Mouse (Mus musculus): Measurements from ENCODE around the gene Slc27a4. TPM values are rescaled to one million over a fixed set of nuclear protein-coding genes. Genes with fewer than 3 reads are reported as not detected.

Gene Slc27a4
- total and polyA plus RNA-seq, 3 experiments = 10.9 to 14.9 TPM; not detected in 1

DNA sequence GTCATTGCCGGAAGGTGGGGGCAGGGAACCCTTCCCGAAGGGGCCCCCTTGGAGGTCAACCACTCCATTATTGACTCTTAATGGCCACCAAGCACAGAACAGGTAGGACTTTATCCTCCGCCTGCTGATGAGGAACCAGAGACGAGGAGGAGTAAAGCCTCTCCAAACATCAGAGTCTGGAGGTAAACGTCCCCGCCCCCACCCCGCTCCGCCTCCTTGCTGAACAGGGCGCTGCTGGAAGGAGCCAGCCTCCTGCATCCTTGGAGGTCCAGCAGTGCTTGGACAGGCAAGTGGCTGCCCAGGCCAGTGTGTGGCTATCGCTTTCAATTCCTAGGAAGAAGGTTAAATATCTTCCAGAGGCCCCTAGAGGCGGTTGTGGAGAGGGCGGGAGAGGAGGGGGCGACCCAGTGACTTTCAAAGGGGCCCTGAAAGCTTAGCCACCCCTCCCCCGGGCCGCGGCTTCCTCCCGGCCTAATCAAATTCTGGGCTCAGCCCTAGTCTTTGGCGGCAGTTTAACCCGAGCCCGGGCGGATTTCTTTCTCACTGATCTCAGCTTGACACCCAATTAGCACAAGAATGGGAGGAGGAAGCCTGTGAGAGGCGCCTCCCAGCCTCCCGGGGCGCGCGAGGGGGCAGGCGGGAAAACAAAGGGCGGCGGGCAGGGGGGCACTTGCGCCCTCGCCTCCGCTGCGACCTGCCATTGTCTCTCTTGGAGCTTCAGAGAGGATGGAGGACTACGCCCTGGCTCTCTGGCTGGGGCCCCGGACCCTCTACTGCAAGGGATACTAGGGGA lies 17.8 kb downstream of the Slc27a4 start, which contains the start of gene Urm1:
Urm1 (plus strand) TSS at position 51 of the 793 bp plus-strand sequence.
- Histone ChIP-seq H3K27ac (ENCODE audit: control insufficient read depth, low read depth, low read length) (peak within 1 kb of the TSS; percentile 84), H3K9ac (ENCODE audit: control insufficient read depth, low read depth, low read length, poor library complexity, severe bottlenecking) (peak within 1 kb of the TSS; percentile 72), H3K36me3 (ENCODE audit: control insufficient read depth in 1 of 2, insufficient read depth in 2 of 2, low read length in 2 of 2) (no peaks in the 10 kb centered on the region), H3K4me3 (ENCODE audit: control insufficient read depth in 1 of 2, insufficient read depth in 1 of 2, low read depth in 2 of 2, low read length in 2 of 2) (peak within 1 kb of the TSS; percentile 63 to 67), H3K79me2 (ENCODE audit: control insufficient read depth, insufficient read depth, low read length, poor library complexity) (no peaks in the 10 kb centered on the region), H3K9me3 (replicated peaks; ENCODE audit: insufficient read depth, low read length) (no peaks in the 10 kb centered on the region), H3K27me3 (ENCODE audit: control insufficient read depth in 1 of 2, insufficient read depth in 2 of 2, low read length in 2 of 2) (no peaks in the 10 kb centered on the region), H3K4me1 (ENCODE audit: control insufficient read depth in 1 of 2, insufficient read depth in 2 of 2, low read length in 2 of 2) (no peaks in the 10 kb centered on the region)
- peak; percentile 89 for DNase-seq (ENCODE audit: low read depth, low spot score)
- no peak for TF ChIP-seq EP300 (IDR thresholded peaks at IDR 0.05; ENCODE audit: low read depth in 1 of 2, low read length in 2 of 2)
- TF ChIP-seq MYB (IDR thresholded peaks at IDR 0.05; ENCODE audit: low read depth, low read length) = no peak
- TF ChIP-seq POLR2A (IDR thresholded peaks at IDR 0.05; ENCODE audit: control insufficient read depth in 1 of 2, insufficient read depth in 1 of 2, low read depth in 1 of 2, low read length in 2 of 2, poor library complexity in 1 of 2) = peak; percentile 38 to 43; a peak in 2 of 4 replicates
- TF ChIP-seq POLR2AphosphoS5 (IDR thresholded peaks at IDR 0.05; ENCODE audit: borderline replicate concordance, low read depth, low read length) = no peak
- TF ChIP-seq POLR2AphosphoS2 (IDR thresholded peaks at IDR 0.05; ENCODE audit: low read length) = no peak; the same call in 1 of the 2 replicates
- TF ChIP-seq GABPA (IDR thresholded peaks at IDR 0.05; ENCODE audit: low read depth, low read length) = no peak
- peak; percentile 76; the same call in 1 of the 2 replicates for TF ChIP-seq MAZ (IDR thresholded peaks at IDR 0.05; ENCODE audit: low read depth, low read length)
- TF ChIP-seq GATA1 (IDR thresholded peaks at IDR 0.05; ENCODE audit: low read depth, low read length) = no peak
- 0 out of 2 replicates have a peak, but pooled peaks have one; percentile 21 for TF ChIP-seq ELF1 (IDR thresholded peaks at IDR 0.05; ENCODE audit: low read depth, low read length)
- no peak for TF ChIP-seq CHD1 (IDR thresholded peaks at IDR 0.05; ENCODE audit: low read depth, low read length)
- no peak; the same call in 1 of the 2 replicates for TF ChIP-seq ETS1 (IDR thresholded peaks at IDR 0.05; ENCODE audit: low read depth, low read length)
- TF ChIP-seq KAT2A (conservative IDR thresholded peaks at IDR 0.05; ENCODE audit: low read depth, low read length) = no peak
- no peak for TF ChIP-seq RAD21 (IDR thresholded peaks at IDR 0.05; ENCODE audit: low read depth, low read length)
- TF ChIP-seq ZNF384 (IDR thresholded peaks at IDR 0.05; ENCODE audit: low read depth, low read length) = no peak
- 0 out of 2 replicates have a peak, but pooled peaks have one; percentile 48 for TF ChIP-seq ZMIZ1 (IDR thresholded peaks at IDR 0.05; ENCODE audit: low read depth, low read length)
- TF ChIP-seq SMC3 (IDR thresholded peaks at IDR 0.05; ENCODE audit: low read depth, low read length) = no peak
- TF ChIP-seq ZC3H11A (IDR thresholded peaks at IDR 0.05; ENCODE audit: low read depth, low read length) = no peak
- TF ChIP-seq MXI1 (IDR thresholded peaks at IDR 0.05; ENCODE audit: low read depth, low read length) = no peak
- no peak for TF ChIP-seq ZKSCAN1 (IDR thresholded peaks at IDR 0.05; ENCODE audit: low read depth, low read length)
- no peak for TF ChIP-seq MEF2A (IDR thresholded peaks at IDR 0.05; ENCODE audit: extremely low read depth, insufficient replicate concordance, low read depth, low read length, poor library complexity, severe bottlenecking)
- no peak for TF ChIP-seq RCOR1 (IDR thresholded peaks at IDR 0.05; ENCODE audit: low read depth, low read length)
- TF ChIP-seq BHLHE40 (IDR thresholded peaks at IDR 0.05; ENCODE audit: borderline replicate concordance, low read depth, low read length) = no peak
- no peak for TF ChIP-seq USF2 (IDR thresholded peaks at IDR 0.05; ENCODE audit: borderline replicate concordance in 1 of 2, insufficient read depth in 1 of 2, low read depth in 1 of 2, low read length in 2 of 2)
- TF ChIP-seq MAX (IDR thresholded peaks at IDR 0.05; ENCODE audit: low read length) = peak; percentile 31; the same call in 1 of the 2 replicates
- TF ChIP-seq HCFC1 (IDR thresholded peaks at IDR 0.05; ENCODE audit: low read depth, low read length) = 0 out of 2 replicates have a peak, but pooled peaks have one; percentile 12
- TF ChIP-seq USF1 (IDR thresholded peaks at IDR 0.05; ENCODE audit: low read depth, low read length) = no peak
- no peak for TF ChIP-seq CTCF (IDR thresholded peaks at IDR 0.05 in 2 of 3, conservative IDR thresholded peaks at IDR 0.05 in 1 of 3; ENCODE audit: control insufficient read depth in 1 of 3, insufficient read depth in 1 of 3, low read depth in 2 of 3, low read length in 3 of 3, poor library complexity in 1 of 3, severe bottlenecking in 1 of 3)
- TF ChIP-seq NELFE (IDR thresholded peaks at IDR 0.05; ENCODE audit: low read depth, low read length) = no peak; the same call in none of the 2 replicates
- TF ChIP-seq SIN3A (IDR thresholded peaks at IDR 0.05; ENCODE audit: low read length) = peak; percentile 23; the same call in 1 of the 2 replicates
- no peak for TF ChIP-seq MAFK (IDR thresholded peaks at IDR 0.05; ENCODE audit: borderline replicate concordance, low read depth, low read length)
- no peak for TF ChIP-seq NRF1 (IDR thresholded peaks at IDR 0.05; ENCODE audit: insufficient read depth, low read depth, low read length, poor library complexity, severe bottlenecking)
- peak; percentile 46 for TF ChIP-seq CHD2 (IDR thresholded peaks at IDR 0.05; ENCODE audit: low read length)
- no peak for TF ChIP-seq TAL1 (IDR thresholded peaks at IDR 0.05; ENCODE audit: low read length)
- TF ChIP-seq JUND (IDR thresholded peaks at IDR 0.05; ENCODE audit: low read depth, low read length) = no peak
- TF ChIP-seq UBTF (IDR thresholded peaks at IDR 0.05; ENCODE audit: borderline replicate concordance, insufficient read depth, low read depth, low read length) = no peak

All from MEL (cell line).